Mouse (Mus musculus): Measurements from ENCODE around the gene Usp47. TPM values are rescaled to one million over a fixed set of nuclear protein-coding genes. Genes with fewer than 3 reads are reported as not detected.

The Usp47 gene
- total and polyA plus RNA-seq, 3 experiments, result 15.7 to 90.2 (median 78.0) TPM

GRCm38 (mm10) chr7:112159835-112160234 lies 136.5 kb downstream of the Usp47 start:
- Histone ChIP-seq H3K4me3 (no peak overlapping the region), H3K27me3 (ENCODE audit: control insufficient read depth, insufficient read depth, low read length) (peaks cover 12% of the 10 kb centered on the region; the same call in 1 of the 2 replicates), H3K4me1 (ENCODE audit: control insufficient read depth, insufficient read depth, low read length) (peaks cover 1% of the 10 kb centered on the region; the same call in 1 of the 2 replicates), H3K36me3 (ENCODE audit: control insufficient read depth, insufficient read depth, low read length) (no peaks in the 10 kb centered on the region), H3K79me2 (replicated peaks; ENCODE audit: control insufficient read depth, insufficient read depth, low read length) (no peaks in the 10 kb centered on the region), H3K9ac (ENCODE audit: low read depth, low read length) (no peak overlapping the region), H3K27ac (no peak overlapping the region)
- 71% methylated on average over 6 of the region's 6 CpGs for WGBS
- intact Hi-C loops (cut with DNase I), result no loop called here
- no peak for TF ChIP-seq CTCF (IDR thresholded peaks at IDR 0.05)
- no peak for TF ChIP-seq EP300 (IDR thresholded peaks at IDR 0.05; ENCODE audit: insufficient read depth, low read depth, low read length)
- TF ChIP-seq POLR2A (IDR thresholded peaks at IDR 0.05; ENCODE audit: insufficient read depth, low read depth, low read length), result no peak
- no peak for DNase-seq

Other genes starting within 250 kb of the Usp47 start
- 10 to 100 TPM; 11.4 to 13.6 TPM for gene Galnt18, start 243.5 kb upstream of the Usp47 start, total RNA-seq (2021)
- 12.1 and 16.6 TPM in 2 replicates for gene Galnt18, start 243.5 kb upstream of the Usp47 start, polyA plus RNA-seq (2012; rRNA removed)
- gene Dkk3, start 135.6 kb downstream of the Usp47 start, total RNA-seq (2021), result 10 to 100 TPM; 45.1 to 45.7 TPM
- 48.3 and 52.1 TPM in 2 replicates for gene Dkk3, start 135.6 kb downstream of the Usp47 start, polyA plus RNA-seq (2012; rRNA removed)
- 10 to 100 TPM; 87.7 to 89.1 TPM for gene Mical2, start 202.4 kb downstream of the Usp47 start, total RNA-seq (2021)
- 44.8 and 53.7 TPM in 2 replicates for gene Mical2, start 202.4 kb downstream of the Usp47 start, polyA plus RNA-seq (2012; rRNA removed)